Mouse (Mus musculus) embryonic facial prominence, embryonic 15.5 days (tissue): ENCODE data around the gene Fam83g. TPM values are rescaled to one million over a fixed set of nuclear protein-coding genes. Genes with fewer than 3 reads are reported as not detected.

Experiments used
- ATAC-seq: fragments of 200-750 bp; cut with Nextera tagmentation; 2 replicates; pipeline ENCODE4 v1.8.0; 2017; ENCODE audit warnings: low read depth, moderate TSS enrichment; ENCODE audit not compliant: insufficient number of reproducible peaks, low FRiP score, low TSS enrichment
- H3K27ac ChIP-seq: fragments of 300-500 bp; sonication (generic); replicated peaks from 2 replicates; pipeline ENCODE4 v1.5.1; 2015; ENCODE audit warnings: mild to moderate bottlenecking, inconsistent platforms
- H3K27me3 ChIP-seq: fragments of 300-500 bp; sonication (generic); 2 replicates; pipeline ENCODE4 v1.6.1; 2015; ENCODE audit warnings: inconsistent platforms
- H3K36me3 ChIP-seq: fragments of 300-500 bp; sonication (generic); 2 replicates; pipeline ENCODE4 v1.6.1; 2015; ENCODE audit warnings: mild to moderate bottlenecking, inconsistent platforms
- H3K4me1 ChIP-seq: fragments of 300-500 bp; sonication (generic); 2 replicates; pipeline ENCODE4 v1.6.1; 2015; ENCODE audit warnings: inconsistent platforms
- H3K4me2 ChIP-seq: fragments of 300-500 bp; sonication (generic); replicated peaks from 2 replicates; pipeline ENCODE4 v1.6.1; 2015; ENCODE audit warnings: mild to moderate bottlenecking, inconsistent platforms
- H3K4me3 ChIP-seq: fragments of 300-500 bp; sonication (generic); replicated peaks from 2 replicates; pipeline ENCODE4 v1.5.1; 2015; ENCODE audit warnings: mild to moderate bottlenecking, inconsistent platforms
- H3K9ac ChIP-seq: fragments of 300-500 bp; sonication (generic); 2 replicates; pipeline ENCODE4 v1.6.1; 2015; ENCODE audit warnings: inconsistent platforms
- H3K9me3 ChIP-seq: fragments of 300-500 bp; sonication (generic); replicated peaks from 2 replicates; pipeline ENCODE4 v1.6.1; 2016; ENCODE audit warnings: inconsistent platforms
- WGBS: fragments of 180-500 bp; shearing (Covaris S2); methylation state at CpG from one replicate; pipeline ENCODE4 v1.1.7; 2015; 5-methylcytosine and 5-hydroxymethylcytosine counted together
- polyA plus RNA-seq: library from polyadenylated mRNA; unstranded; fragments of >200 nt; fragmentation: Nextera tagmentation; extraction: Ambion mirVana; gene quantifications from 2 replicates; pipeline ENCODE4 v1.2.1, GENCODE M21; 2015

The Fam83g gene
- polyA plus RNA-seq, 1 experiment from 2014 or later = 9.0 TPM

DNA sequence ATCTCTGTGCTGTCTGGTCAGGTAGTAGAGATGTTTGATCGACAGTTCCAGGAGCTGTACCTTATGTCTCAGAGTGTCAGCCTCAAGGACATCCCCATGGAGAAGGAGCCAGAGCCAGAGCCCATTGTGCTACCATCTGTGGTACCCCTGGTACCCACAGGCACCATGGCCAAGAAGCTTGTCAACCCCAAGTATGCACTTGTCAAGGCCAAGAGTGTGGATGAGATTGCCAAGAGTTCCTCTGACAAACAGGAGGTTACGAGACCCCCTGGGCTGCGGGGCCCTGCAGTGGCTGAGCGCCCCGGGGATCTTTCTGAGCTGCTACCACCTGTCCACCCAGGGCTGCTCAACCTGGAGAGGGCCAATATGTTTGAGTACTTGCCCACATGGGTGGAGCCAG, 18.6 kb downstream of the Fam83g start:
- no peak for ATAC-seq
- Histone ChIP-seq H3K9me3 (no peaks in the 10 kb centered on the region), H3K4me2 (no peak overlapping the region), H3K4me1 (no peaks in the 10 kb centered on the region), H3K27ac (no peak overlapping the region), H3K4me3 (no peak overlapping the region), H3K27me3 (no peaks in the 10 kb centered on the region), H3K9ac (no peak overlapping the region), H3K36me3 (no peaks in the 10 kb centered on the region; the same call in 1 of the 2 replicates)
- WGBS = 88% methylated on average over 5 of the region's 5 CpGs

DNA sequence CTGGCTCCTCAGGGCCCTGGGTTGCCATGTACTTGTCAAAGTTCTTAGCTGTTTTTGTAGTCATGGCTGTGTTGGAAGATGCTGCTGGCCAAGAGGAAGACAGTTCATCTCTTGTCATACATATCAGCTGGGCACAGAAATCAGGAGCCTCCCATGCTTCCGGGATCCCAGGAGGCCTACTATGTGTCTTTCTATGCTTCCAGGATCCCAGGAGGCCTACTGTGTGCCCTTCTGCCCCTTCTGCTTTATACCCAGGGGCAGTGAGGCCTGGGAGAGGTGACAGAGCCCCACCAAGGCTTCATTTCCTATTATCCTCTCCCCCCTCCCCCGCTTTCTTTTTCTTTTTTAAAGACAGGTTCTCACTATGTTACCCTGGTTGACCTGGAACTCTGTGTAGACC, 21.7 kb downstream of the Fam83g start:
- no peak for ATAC-seq
- H3K9me3 ChIP-seq = no peaks in the 10 kb centered on the region
- no peak overlapping the region for H3K9ac ChIP-seq
- 89% methylated on average over 2 of the region's 2 CpGs for WGBS
- H3K36me3 ChIP-seq = no peaks in the 10 kb centered on the region; the same call in 1 of the 2 replicates
- H3K27me3 ChIP-seq = no peaks in the 10 kb centered on the region
- H3K4me3 ChIP-seq = no peak overlapping the region
- peaks cover 7% of the 10 kb centered on the region for H3K4me1 ChIP-seq
- no peak overlapping the region for H3K27ac ChIP-seq
- no peak overlapping the region for H3K4me2 ChIP-seq

DNA sequence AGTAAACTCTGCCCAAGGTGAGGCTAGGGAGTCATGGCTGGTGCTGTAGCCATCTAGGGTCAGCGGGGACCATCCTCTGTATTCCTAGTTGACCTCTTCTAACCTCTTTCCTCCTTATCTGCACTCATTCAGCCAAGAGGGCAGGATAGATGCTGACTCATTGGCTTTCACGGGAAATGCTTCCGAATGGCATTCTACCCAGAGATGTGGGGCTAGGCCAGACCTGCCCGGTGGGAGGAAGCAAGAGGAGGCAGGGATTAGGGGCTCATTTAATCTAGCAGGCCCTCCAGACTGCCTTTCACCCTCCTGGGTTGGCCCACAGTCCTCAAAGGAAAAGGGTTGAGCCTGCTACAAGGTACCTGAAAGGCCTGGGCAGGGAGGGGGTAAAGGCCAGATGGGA, 22.3 kb downstream of the Fam83g start:
- no peak overlapping the region for H3K27ac ChIP-seq
- no peaks in the 10 kb centered on the region for H3K9me3 ChIP-seq
- no peak for ATAC-seq
- no peaks in the 10 kb centered on the region; the same call in 1 of the 2 replicates for H3K36me3 ChIP-seq
- no peak overlapping the region for H3K4me3 ChIP-seq
- no peak overlapping the region for H3K9ac ChIP-seq
- H3K4me2 ChIP-seq = no peak overlapping the region
- H3K4me1 ChIP-seq = peaks cover 7% of the 10 kb centered on the region
- H3K27me3 ChIP-seq = no peaks in the 10 kb centered on the region
- WGBS = 63% methylated on average over 4 of the region's 4 CpGs

DNA sequence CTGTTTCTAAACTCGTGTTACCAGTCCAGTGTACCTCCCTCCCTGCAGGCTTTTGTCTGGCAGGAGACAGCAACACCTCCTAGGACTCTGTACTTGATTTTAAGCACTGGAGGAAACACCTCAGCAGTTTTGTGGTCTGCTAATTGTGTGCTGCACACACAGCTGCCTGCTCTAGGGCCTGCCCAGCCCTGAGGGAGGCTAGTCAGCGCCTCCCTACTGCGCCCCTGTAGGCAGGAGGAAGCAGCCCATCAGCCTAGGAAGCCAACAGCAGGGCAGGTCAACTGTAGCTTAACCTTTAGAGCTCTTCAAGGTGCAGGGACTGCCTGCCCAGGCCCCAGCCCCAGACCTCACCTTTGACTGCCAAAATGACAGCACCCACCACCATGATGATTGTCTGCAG, 25.0 kb downstream of the Fam83g start:
- H3K4me2 ChIP-seq = no peak overlapping the region
- no peak overlapping the region for H3K4me3 ChIP-seq
- no peak overlapping the region for H3K9ac ChIP-seq
- H3K36me3 ChIP-seq = no peaks in the 10 kb centered on the region
- ATAC-seq = no peak
- WGBS = 51% methylated on average over 3 of the region's 3 CpGs
- no peaks in the 10 kb centered on the region for H3K9me3 ChIP-seq
- H3K4me1 ChIP-seq = peaks cover 7% of the 10 kb centered on the region
- H3K27ac ChIP-seq = no peak overlapping the region
- H3K27me3 ChIP-seq = no peaks in the 10 kb centered on the region

DNA sequence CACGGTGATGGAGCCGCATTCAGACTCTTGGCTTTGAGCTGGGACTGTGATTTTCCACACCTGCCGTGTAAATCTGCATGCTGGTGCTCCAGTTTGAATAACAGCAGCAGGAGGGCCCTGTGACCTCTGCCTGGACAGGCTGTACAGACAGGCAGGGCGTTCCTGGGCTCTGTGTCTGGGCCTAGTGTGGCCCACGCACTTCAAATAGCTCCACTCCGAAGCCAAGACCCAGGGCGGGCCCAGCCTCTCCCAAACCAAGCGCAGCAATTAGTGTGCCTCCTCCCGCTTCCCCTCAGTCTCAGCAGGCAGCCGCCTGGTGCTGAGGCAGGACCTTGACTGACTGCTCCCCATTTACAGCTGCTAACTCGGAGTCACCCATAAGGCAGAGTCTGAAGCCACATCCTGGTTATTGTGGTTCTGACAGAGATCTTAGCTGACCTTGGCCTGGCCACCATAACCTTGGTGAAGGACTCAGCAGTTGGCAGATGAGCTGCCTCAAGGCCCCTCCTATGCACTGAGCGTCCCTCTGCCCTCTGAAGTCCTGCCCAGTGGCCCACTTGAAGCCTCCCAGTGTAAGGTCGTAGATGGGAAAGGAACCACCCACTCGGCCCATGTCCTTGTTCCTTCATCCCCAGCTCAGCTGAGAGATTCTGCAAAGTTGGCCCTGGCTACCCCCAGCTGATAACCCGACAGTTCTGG, 29.4 kb downstream of the Fam83g start:
- H3K4me2 ChIP-seq = no peak overlapping the region
- no peaks in the 10 kb centered on the region for H3K9me3 ChIP-seq
- no peak; the same call in 1 of the 2 replicates for ATAC-seq
- H3K27ac ChIP-seq = no peak overlapping the region
- H3K27me3 ChIP-seq = no peaks in the 10 kb centered on the region
- 56% methylated on average over 15 of the region's 15 CpGs for WGBS
- H3K36me3 ChIP-seq = no peaks in the 10 kb centered on the region
- peaks cover 5% of the 10 kb centered on the region for H3K4me1 ChIP-seq
- H3K4me3 ChIP-seq = no peak overlapping the region
- H3K9ac ChIP-seq = no peak overlapping the region

DNA sequence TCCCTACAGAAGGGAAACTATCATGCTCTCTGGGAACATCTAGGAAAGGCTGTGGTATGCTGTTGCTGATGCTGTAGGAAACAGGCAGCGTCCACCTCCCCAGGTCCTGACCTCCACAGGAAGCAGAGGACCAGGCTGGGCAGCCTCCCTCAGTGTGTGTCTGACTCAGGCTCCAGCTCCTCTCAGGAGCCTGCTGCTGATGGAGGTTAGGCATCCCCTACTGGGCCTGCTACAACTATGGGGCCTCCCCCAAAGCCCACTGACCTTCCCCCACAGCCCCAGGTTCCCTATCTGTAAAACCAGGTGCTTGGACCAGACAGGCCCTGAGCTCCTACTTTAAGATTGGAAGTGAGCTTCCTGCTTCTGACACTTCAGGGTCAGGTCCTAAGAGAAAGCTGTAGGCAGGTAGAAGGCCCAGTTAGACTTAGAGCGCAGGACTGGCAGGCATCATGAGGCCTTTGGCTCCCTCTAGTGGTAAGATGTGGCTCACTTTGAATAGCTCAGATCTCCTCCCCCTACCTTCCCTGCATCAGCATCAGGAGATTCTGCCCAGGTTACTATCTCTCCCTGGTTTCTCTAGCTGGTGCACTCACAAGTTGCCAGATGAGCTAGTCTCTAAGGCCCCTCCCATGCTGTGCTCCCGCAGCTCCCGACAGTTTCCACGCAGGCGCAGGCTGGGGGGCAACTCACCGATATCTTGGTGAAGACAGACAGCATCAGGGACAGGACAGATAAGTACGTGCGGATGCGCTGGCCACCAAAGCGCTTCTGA, 30.6 kb downstream of the Fam83g start:
- ATAC-seq = peak; percentile 77; the same call in 1 of the 2 replicates
- H3K4me3 ChIP-seq = no peak overlapping the region
- H3K4me2 ChIP-seq = no peak overlapping the region
- H3K27me3 ChIP-seq = no peaks in the 10 kb centered on the region
- H3K27ac ChIP-seq = no peak overlapping the region
- 44% methylated on average over 11 of the region's 11 CpGs for WGBS
- H3K9ac ChIP-seq = no peak overlapping the region
- no peaks in the 10 kb centered on the region for H3K36me3 ChIP-seq
- no peaks in the 10 kb centered on the region for H3K9me3 ChIP-seq
- no peaks in the 10 kb centered on the region for H3K4me1 ChIP-seq

DNA sequence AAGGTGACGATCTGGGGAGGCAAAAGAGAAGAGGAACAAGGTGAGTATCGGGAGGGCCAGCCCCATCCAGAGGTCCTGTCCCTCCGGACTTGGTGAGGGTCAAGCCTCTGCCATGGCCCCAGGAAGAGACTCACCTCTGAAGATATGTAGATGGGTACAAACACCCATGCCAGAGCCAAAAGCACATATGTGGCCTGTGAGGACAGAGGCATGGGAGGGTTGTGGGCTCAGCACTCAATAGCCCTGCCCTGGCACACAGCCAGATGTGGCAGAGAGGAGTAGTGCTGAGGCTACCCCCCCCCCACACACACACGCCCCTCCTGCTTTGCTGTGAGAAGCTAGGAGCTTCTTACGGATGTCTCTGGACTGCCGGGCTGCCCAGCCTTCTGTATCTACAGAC, 31.2 kb downstream of the Fam83g start:
- H3K27ac ChIP-seq = no peak overlapping the region
- H3K4me2 ChIP-seq = no peak overlapping the region
- no peak for ATAC-seq
- no peaks in the 10 kb centered on the region for H3K36me3 ChIP-seq
- WGBS = 63% methylated on average over 6 of the region's 6 CpGs
- no peaks in the 10 kb centered on the region for H3K4me1 ChIP-seq
- no peaks in the 10 kb centered on the region for H3K9me3 ChIP-seq
- H3K27me3 ChIP-seq = no peaks in the 10 kb centered on the region
- no peak overlapping the region for H3K4me3 ChIP-seq
- no peak overlapping the region for H3K9ac ChIP-seq

DNA sequence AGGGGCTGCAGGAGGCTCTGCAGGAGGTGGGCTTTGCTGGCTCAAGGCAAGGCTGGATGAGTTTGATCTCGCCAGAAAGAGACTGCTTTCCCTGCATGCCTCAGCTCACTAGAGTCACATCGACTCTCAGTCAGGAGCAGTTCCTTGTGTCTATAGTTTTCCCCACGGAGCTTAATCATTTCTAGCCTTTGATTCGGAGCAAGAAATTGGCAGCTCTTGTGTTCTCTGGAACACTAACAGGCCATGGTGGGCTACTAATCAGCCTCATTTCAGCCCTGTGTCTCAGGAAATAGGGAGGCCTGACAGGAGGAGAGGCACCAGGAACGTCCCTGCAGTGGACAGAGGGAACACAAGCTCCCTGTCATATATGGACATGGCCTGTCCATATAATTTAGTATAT, 34.1 kb downstream of the Fam83g start:
- no peak for ATAC-seq
- no peak overlapping the region for H3K9ac ChIP-seq
- no peaks in the 10 kb centered on the region for H3K36me3 ChIP-seq
- H3K4me3 ChIP-seq = no peak overlapping the region
- no peak overlapping the region for H3K27ac ChIP-seq
- no peaks in the 10 kb centered on the region for H3K9me3 ChIP-seq
- WGBS = 54% methylated on average over 5 of the region's 5 CpGs
- H3K4me2 ChIP-seq = no peak overlapping the region
- H3K27me3 ChIP-seq = no peaks in the 10 kb centered on the region
- no peaks in the 10 kb centered on the region for H3K4me1 ChIP-seq

DNA sequence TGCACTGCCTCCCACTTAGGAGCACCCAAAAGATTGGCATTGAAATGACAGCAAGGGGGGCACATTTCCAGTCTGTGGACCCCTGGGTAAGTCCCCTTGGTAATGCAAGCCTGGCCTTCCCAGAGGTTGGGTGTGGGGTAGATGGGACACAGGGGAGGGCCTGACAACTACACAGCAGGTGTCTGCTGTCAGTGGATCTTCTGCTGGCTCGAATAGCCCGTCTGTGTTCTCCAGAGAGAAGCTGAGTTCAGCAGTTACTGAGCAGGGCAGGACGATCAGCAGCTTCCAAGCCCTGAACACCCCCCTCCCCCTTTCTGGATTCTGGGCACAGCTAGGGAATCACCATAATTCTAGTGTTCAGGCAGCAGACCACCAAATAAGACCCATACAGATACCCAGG, 35.5 kb downstream of the Fam83g start:
- ATAC-seq = no peak

DNA sequence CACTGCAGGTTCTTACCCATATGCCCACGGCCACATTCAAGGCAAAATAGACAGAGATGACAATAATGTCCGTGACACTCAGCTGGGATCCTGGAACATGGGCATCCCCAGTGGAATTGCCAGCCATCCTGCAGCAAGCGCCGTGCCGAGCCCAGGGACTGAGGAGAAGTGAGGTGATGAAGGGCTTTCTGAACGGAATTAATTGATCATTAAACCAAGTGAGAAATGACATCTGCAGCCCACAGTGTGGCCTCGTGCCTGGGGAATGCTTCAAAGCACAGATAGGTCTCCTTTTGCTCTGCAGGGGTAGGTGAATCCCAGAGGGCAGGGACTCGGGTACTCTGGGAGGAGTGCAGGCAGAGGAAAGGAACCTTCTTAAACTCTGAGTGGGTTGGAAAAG, 35.9 kb downstream of the Fam83g start:
- H3K9me3 ChIP-seq = no peaks in the 10 kb centered on the region
- no peak for ATAC-seq
- no peak overlapping the region for H3K4me2 ChIP-seq
- WGBS = 78% methylated on average over 8 of the region's 8 CpGs
- no peak overlapping the region for H3K4me3 ChIP-seq
- no peaks in the 10 kb centered on the region for H3K27me3 ChIP-seq
- H3K4me1 ChIP-seq = no peaks in the 10 kb centered on the region
- no peaks in the 10 kb centered on the region for H3K36me3 ChIP-seq
- H3K9ac ChIP-seq = no peak overlapping the region
- H3K27ac ChIP-seq = no peak overlapping the region

More for the DNA sequence above, 35.5 kb downstream of the Fam83g start:
- no peaks in the 10 kb centered on the region for H3K36me3 ChIP-seq
- no peaks in the 10 kb centered on the region for H3K9me3 ChIP-seq
- no peak overlapping the region for H3K27ac ChIP-seq
- H3K4me1 ChIP-seq = no peaks in the 10 kb centered on the region
- WGBS = 60% methylated on average over 3 of the region's 3 CpGs
- no peak overlapping the region for H3K9ac ChIP-seq
- H3K4me2 ChIP-seq = no peak overlapping the region
- H3K4me3 ChIP-seq = no peak overlapping the region
- no peaks in the 10 kb centered on the region for H3K27me3 ChIP-seq

DNA sequence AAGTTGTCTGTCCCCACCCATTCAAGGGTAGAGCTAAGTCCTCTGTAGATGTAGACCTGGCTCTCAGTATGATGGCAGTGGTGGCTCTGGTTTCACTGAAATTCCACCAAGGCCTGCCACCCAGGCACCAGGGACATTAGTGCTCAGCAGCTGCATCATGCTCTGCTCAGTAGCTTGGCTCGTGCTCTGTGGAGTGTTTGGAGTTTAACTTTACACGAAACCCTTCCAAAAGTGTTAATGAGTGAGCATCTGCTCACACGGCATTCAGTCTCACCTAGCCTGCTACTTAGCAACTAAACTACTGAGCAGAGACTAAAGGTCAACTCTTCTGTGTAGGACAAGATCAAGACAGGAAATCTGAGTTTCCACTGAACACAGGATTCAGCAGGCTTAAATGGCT, 36.7 kb downstream of the Fam83g start, which contains the start of gene Slc5a10:
TSS of gene Slc5a10 (minus strand) at position 191 of the 400 bp plus-strand sequence.
- H3K36me3 ChIP-seq = no peaks in the 10 kb centered on the region
- H3K9ac ChIP-seq = no peak within 1 kb of the TSS
- no peaks in the 10 kb centered on the region for H3K9me3 ChIP-seq
- no peaks in the 10 kb centered on the region for H3K4me1 ChIP-seq
- no peaks in the 10 kb centered on the region for H3K27me3 ChIP-seq
- no peak within 1 kb of the TSS for H3K4me3 ChIP-seq
- no peak within 1 kb of the TSS for H3K4me2 ChIP-seq
- 80% methylated on average over 3 of the region's 3 CpGs for WGBS
- no peak for ATAC-seq
- no peak within 1 kb of the TSS for H3K27ac ChIP-seq
